In the genomic region with DNA sequence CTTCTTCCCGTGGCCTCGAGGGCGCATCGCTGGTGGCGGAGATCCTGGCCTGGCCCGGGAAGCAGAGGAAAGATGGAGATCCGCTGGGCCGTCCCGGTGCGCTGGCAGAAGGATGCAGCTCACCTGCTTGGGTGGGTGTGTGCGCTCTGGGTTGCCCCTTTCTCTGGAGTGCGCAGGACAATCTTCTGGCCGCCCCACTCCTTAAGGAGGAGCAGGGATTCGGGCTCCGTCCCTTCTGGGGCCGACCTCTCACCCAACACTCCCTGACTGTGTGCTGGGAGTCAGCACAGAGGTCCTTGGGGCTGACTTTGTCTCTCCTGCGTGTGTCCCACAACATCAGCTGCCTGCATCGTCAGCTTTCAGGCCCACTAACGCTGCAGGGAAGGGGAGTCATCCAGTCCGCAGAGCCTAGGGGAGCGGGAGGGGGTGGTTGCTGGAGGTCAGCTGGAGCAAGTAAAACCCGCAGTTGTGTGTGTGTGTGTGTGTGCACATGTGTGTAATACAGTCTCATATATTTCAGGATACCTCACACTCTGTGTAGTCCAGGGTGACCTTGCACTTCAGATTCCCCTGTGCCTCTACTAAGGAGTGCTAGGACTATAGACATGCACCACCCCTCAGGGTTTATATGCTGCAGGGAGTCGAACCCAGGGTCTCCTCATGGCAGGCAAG, we compare ENCODE assay signal across 8 mouse cellular contexts. TPM values are rescaled to one million over a fixed set of nuclear protein-coding genes. Genes with fewer than 3 reads are reported as not detected.
DNase-seq lines count a peak whose midpoint lies in the region; ATAC-seq and TF ChIP-seq lines count a peak whose summit lies in the region.

No protein-coding gene starts in this region.

- peak overlapping the region; percentile 45 for H3K9ac ChIP-seq in embryonic facial prominence, embryonic 11.5 days (replicated peaks; ENCODE audit: low read length)
- peak overlapping the region; percentile 45 for H3K9ac ChIP-seq in intestine, embryonic 15.5 days

- WGBS in embryonic facial prominence, embryonic 11.5 days = 2% methylated on average over 23 of the region's 23 CpGs
- WGBS in intestine, embryonic 15.5 days = 3% methylated on average over 22 of the region's 23 CpGs

- H3K27ac ChIP-seq in embryonic facial prominence, embryonic 11.5 days (replicated peaks; ENCODE audit: low read depth, low read length) = no peak overlapping the region
- peak overlapping the region; percentile 48; the same call in 1 of the 2 replicates for H3K27ac ChIP-seq in intestine, embryonic 15.5 days

- TF ChIP-seq POLR2A in myocyte (IDR thresholded peaks at IDR 0.05; ENCODE audit: insufficient read length, low read depth) = no peak

- peak overlapping the region; percentile 87 for H3K4me2 ChIP-seq in embryonic facial prominence, embryonic 11.5 days (ENCODE audit: low read depth, low read length)
- H3K4me2 ChIP-seq in intestine, embryonic 15.5 days (replicated peaks) = peak overlapping the region; percentile 94
- peak overlapping the region; percentile 67 for H3K4me2 ChIP-seq in myocyte (ENCODE audit: low read depth)

- H3ac ChIP-seq in myocyte (ENCODE audit: control insufficient read depth, insufficient read length) = peak overlapping the region; percentile 31

- peak; percentile 58 for ATAC-seq in embryonic facial prominence, embryonic 11.5 days (replicated peaks; ENCODE audit: insufficient number of reproducible peaks, low FRiP score, low TSS enrichment, low read depth)
- ATAC-seq in intestine, embryonic 15.5 days = peak; percentile 3
- no peak for ATAC-seq in megakaryocyte progenitor cell, adult 5-6 weeks (replicated peaks; ENCODE audit: poor library complexity)

- DNase-seq in kidney, postnatal 10 days = peak; percentile 16
- no peak for DNase-seq in kidney, postnatal 14 days
- DNase-seq in embryonic facial prominence, embryonic 11.5 days (ENCODE audit: low spot score) = no peak
- DNase-seq in layer of hippocampus, adult 11-12 months (ENCODE audit: low spot score) = no peak
- DNase-seq in frontal cortex, adult 2 months (ENCODE audit: extremely low spot score in 1 of 2, low spot score in 1 of 2) = no peak

- H3K79me2 ChIP-seq in myocyte (ENCODE audit: control insufficient read depth, insufficient read depth) = peaks cover 35% of the 10 kb centered on the region

- H3K4me3 ChIP-seq in embryonic facial prominence, embryonic 11.5 days (ENCODE audit: low read depth, low read length) = peak overlapping the region; percentile 30
- H3K4me3 ChIP-seq in intestine, embryonic 15.5 days (replicated peaks) = peak overlapping the region; percentile 55
- H3K4me3 ChIP-seq in myocyte = peak overlapping the region; percentile 46

- no peaks in the 10 kb centered on the region for H3K9me3 ChIP-seq in embryonic facial prominence, embryonic 11.5 days (replicated peaks; ENCODE audit: control insufficient read depth, low read length)
- H3K9me3 ChIP-seq in intestine, embryonic 15.5 days = no peaks in the 10 kb centered on the region

- H3K4me1 ChIP-seq in embryonic facial prominence, embryonic 11.5 days (ENCODE audit: control insufficient read depth, insufficient read depth, low read length) = no peaks in the 10 kb centered on the region
- H3K4me1 ChIP-seq in intestine, embryonic 15.5 days (replicated peaks) = peaks cover 11% of the 10 kb centered on the region; the same call in 1 of the 2 replicates

- peaks cover 5% of the 10 kb centered on the region; the same call in 1 of the 2 replicates for H3K27me3 ChIP-seq in embryonic facial prominence, embryonic 11.5 days (ENCODE audit: control insufficient read depth, insufficient read depth, low read length)
- 0 out of 2 replicates have a peak, but pooled peaks cover 3% of the 10 kb centered on the region for H3K27me3 ChIP-seq in intestine, embryonic 15.5 days (replicated peaks)
- H3K27me3 ChIP-seq in myocyte (ENCODE audit: control insufficient read depth, insufficient read depth, insufficient read length) = no peaks in the 10 kb centered on the region

- no peaks in the 10 kb centered on the region for H3K36me3 ChIP-seq in embryonic facial prominence, embryonic 11.5 days (replicated peaks; ENCODE audit: control insufficient read depth, insufficient read depth, low read depth, low read length)
- H3K36me3 ChIP-seq in intestine, embryonic 15.5 days = no peaks in the 10 kb centered on the region
- no peaks in the 10 kb centered on the region for H3K36me3 ChIP-seq in myocyte (ENCODE audit: control insufficient read depth, insufficient read depth)

TF ChIP-seq in myocyte, 11 proteins besides CTCF, POLR2A, EP300 and RAD21:
- no peak for TF ChIP-seq REST (IDR thresholded peaks at IDR 0.05; ENCODE audit: insufficient read depth, insufficient read length)
- peak in 1 of 3 experiments; percentile 4 for TF ChIP-seq MYOG (IDR thresholded peaks at IDR 0.05; ENCODE audit: control insufficient read depth in 1 of 3, insufficient read depth in 1 of 3, insufficient read length in 2 of 3, low read depth in 2 of 3)
TF ChIP-seq in myocyte: peak in this region for 1.

RNA-seq across cellular contexts. Expression of gene Itgb3, which starts 0.6 kb away (rescaled TPM):
- 1.3 and 1.4 TPM in 2 replicates for polyA plus RNA-seq in embryonic facial prominence, embryonic 11.5 days (2014; fragmentation: Nextera tagmentation; extraction: Ambion mirVana)
- 5.0 and 5.5 TPM in 2 replicates for polyA plus RNA-seq in intestine, embryonic 15.5 days (2015; fragmentation: Nextera tagmentation; extraction: Ambion mirVana)
- 25.0 TPM for polyA plus RNA-seq in myocyte (2012; fragmentation: generic; extraction: Trizol)
- polyA plus RNA-seq in frontal cortex, adult 2 months (2012; rRNA removed) = 1.8 and 1.9 TPM in 2 replicates
- total RNA-seq in megakaryocyte progenitor cell, adult 5-6 weeks (2015) = 2.0 and 2.2 TPM in 2 replicates
- total RNA-seq in megakaryocyte progenitor cell, adult 5-6 weeks (2017) = 4.0 and 5.3 TPM in 2 replicates

RNA-seq across cellular contexts. Expression of gene Myl4, which starts 57.9 kb away (rescaled TPM):
- polyA plus RNA-seq in embryonic facial prominence, embryonic 11.5 days (2014; fragmentation: Nextera tagmentation; extraction: Ambion mirVana) = 4.2 and 16.4 TPM in 2 replicates
- 4.3 and 6.4 TPM in 2 replicates for polyA plus RNA-seq in intestine, embryonic 15.5 days (2015; fragmentation: Nextera tagmentation; extraction: Ambion mirVana)
- polyA plus RNA-seq in myocyte (2012; fragmentation: generic; extraction: Trizol) = 5,062 TPM
- polyA plus RNA-seq in frontal cortex, adult 2 months (2012; rRNA removed) = 33.7 and 50.9 TPM in 2 replicates
- total RNA-seq in megakaryocyte progenitor cell, adult 5-6 weeks (2015) = 2.2 and 3.2 TPM in 2 replicates
- total RNA-seq in megakaryocyte progenitor cell, adult 5-6 weeks (2017) = 1.8 and 4.9 TPM in 2 replicates

RNA-seq across cellular contexts. Expression of gene Cdc27, which starts 58.0 kb away (rescaled TPM):
- 63.2 and 70.6 TPM in 2 replicates for polyA plus RNA-seq in embryonic facial prominence, embryonic 11.5 days (2014; fragmentation: Nextera tagmentation; extraction: Ambion mirVana)
- polyA plus RNA-seq in intestine, embryonic 15.5 days (2015; fragmentation: Nextera tagmentation; extraction: Ambion mirVana) = 31.2 and 33.8 TPM in 2 replicates
- 9.2 TPM for polyA plus RNA-seq in myocyte (2012; fragmentation: generic; extraction: Trizol)
- polyA plus RNA-seq in frontal cortex, adult 2 months (2012; rRNA removed) = 22.7 and 25.6 TPM in 2 replicates
- 72.1 and 80.0 TPM in 2 replicates for total RNA-seq in megakaryocyte progenitor cell, adult 5-6 weeks (2015)
- total RNA-seq in megakaryocyte progenitor cell, adult 5-6 weeks (2017) = 48.6 and 58.0 TPM in 2 replicates

Comparison
In these comparisons a context has a peak if more than half of its experiments do, and no peak if none do; other contexts are left out.
1. RNA of gene Myl4, which starts 57.9 kb away (polyA plus RNA-seq): 5,062 TPM in myocyte (single experiment); 33.7 to 50.9 TPM in frontal cortex, adult 2 months, 4.2 to 16.4 TPM in embryonic facial prominence, embryonic 11.5 days and 4.3 to 6.4 TPM in intestine, embryonic 15.5 days; every median in the first group is over 10 times any median in the second.
2. Peak in every context shown above with its lines, with median percentiles within 50 percentile points of each other: H3K4me2 ChIP-seq and H3K4me3 ChIP-seq.